Mouse (Mus musculus) layer of hippocampus, adult 11-12 months (tissue): Measurements from ENCODE around the gene Zbtb49.

Source experiments
- DNase-seq: peaks from one replicate; pipeline ENCODE4 v3.0.0; 2022; ENCODE audit warnings: low spot score

Zbtb49 gene

DNA sequence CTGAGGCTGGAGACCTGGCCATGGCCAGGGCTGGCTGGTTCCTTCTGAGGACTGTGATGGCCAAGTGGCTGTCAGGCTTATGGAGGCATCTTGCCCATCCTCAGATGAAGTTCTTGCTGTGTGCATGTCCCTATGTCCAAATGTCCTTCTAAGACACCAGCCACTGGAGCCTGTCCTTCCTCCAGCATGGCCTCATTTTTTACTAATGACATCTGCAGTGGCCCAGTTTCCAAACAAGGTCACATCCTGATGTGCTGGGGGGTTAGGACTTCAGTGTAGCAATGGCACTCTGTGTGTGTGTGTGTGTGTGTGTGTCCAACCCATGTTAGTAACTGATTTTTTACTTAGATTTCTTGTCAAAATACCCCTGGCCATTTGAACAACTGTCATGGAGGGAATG lies 24.3 kb downstream of the Zbtb49 start:
- DNase-seq = no peak

DNA sequence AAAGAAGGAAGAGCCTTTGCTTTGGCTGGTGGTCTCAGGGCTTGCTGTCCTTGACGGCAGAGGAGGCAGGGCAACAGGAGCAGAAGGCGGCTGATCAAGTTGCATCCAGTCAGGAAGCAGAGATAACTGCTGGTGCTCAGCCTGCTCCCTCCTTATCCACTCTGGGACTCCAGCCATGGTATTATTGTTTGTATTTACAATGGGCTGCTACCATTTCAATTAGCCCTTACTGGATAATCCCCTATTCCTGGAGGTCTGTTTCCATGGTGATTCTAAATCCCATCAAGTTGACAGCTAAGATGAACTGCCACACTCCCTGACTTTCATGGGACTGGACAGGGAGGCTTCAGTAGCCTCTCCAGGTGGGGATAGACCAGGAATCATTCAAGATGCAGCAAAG lies 25.3 kb downstream of the Zbtb49 start:
- no peak for DNase-seq

DNA sequence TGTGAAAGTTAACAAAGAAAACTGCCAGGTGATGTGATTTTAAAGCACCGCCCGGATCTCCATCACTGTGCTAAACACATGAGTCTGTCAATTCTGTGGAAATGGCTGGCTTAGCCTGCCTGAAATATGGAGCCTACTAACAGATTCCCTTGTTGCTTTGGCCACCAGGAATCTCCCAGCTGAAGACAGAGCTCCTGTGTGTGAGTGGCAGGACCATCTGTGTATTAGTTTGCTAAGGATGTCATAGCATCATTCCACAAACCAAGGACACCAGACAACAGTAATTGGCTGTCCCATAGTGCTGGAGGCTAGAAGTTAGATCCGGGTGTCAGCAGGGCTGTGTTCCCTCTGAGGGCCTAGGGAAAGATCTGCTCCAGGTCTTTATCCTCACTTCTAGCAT lies 29.4 kb downstream of the Zbtb49 start:
- no peak for DNase-seq

DNA sequence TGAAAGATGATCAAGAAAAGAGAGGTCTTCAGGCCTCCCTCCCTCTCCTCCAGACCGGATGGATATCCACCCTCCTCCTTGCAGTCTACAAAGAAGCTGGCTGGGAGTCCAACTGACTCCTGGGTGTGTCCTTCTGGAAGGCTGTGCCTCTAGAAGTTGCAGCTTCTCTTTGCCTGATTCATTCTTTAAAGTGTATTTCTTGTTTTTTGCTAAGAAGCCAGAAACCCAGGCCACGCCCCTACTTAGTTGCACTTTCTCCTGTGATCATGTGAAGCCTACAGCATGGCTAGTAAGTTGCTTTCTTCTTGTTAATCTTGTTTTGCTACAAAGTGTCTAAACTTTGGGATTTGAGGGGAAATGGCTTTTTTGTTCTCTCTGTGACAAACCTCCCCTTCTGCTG lies 33.3 kb downstream of the Zbtb49 start:
- no peak for DNase-seq

DNA sequence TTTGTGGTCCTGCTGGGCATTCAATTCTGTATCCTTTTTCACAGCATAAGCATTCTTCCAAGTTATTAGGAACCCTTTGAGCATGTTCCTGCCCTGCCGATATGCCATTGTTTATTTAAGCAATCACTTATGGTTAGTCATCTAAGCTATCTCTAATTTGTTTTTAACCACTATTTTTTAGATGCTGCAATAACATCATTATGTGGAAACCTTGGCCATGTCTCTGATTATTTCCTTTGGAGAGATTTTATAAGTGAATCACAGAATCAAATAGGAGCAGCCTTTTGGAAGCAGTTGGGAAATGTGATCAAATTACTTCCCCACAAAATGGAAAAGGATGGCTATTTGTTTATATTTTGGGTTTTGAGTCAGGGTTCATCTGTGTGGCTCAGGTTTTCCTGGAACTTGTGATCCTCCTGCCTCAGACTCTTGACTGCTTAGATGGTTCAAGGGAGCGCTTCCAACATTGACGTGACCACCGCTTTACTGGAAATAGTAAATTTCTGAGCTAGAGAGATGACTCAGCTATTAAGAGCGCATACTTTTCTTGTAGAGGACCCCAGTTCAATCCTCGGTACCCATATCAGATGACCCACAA lies 35.5 kb downstream of the Zbtb49 start:
- no peak for DNase-seq

DNA sequence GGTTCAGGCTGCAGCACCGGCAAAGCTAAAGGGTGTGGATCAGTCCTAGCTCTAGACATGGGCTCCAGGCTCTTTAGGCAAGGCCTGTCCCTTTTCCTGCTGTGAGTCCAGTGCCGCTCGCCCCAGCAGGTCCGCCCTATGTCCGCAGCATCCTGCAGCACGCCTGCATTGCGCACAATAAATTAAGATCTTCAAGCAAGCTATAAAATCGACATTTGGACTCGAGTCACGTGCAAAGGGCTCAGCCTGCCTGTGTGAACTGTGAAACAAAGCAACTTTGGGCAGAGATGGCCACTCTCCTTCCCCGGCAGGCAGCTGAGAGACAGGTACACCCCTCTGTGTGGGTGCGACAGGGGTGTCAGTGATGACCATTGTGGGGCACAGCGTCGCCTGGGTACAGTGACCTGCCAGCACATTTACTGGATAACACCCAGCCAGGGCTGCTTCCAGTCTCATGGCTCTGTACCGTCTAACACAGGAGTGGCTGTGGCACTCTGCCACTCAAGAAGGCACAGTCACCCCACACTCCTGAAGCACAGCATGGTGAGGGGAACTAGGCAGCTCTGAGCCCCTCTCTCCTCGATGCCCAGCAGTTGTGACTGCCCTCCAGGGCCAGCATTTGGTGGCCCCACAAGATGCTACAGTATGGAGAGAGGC lies 45.9 kb downstream of the Zbtb49 start:
- no peak for DNase-seq

DNA sequence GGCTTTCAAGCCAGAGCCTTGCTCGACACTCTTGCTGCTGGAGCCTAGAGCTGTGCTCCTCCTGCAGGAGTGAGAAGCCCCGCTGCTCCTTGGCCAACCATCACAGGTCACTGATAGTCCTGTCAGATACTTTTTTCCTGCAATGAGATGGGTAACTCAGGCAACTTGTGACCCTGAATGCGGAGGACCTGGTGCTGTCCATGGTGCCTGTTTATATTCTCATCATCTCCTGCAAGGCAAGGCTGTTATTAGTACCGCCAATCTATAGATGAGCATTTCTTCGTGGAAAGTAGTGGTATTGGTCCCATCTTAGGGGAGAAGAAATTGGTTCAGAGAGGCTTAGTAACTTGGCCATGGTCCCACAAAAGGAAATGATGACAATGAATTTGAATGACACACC lies 46.5 kb downstream of the Zbtb49 start:
- no peak for DNase-seq

DNA sequence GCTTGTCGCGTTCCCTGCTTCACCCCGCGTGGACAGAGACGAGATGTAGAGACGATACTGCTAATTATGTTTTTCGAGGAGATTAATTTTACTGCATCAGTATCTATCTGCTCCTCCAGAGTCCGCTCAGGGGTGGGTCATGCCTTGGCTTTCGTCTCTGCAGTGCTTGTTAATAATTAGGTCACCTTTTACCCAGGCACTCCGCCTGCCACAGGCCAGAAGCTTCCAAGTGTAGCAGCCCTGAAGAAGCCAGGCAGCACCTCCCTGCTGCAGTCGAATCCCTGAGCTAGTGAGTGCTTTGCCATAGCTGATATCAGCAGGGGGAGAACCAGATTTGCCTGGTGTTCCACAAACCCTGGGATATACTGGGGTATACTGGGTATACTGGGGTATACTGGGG lies 51.8 kb downstream of the Zbtb49 start:
- no peak for DNase-seq

DNA sequence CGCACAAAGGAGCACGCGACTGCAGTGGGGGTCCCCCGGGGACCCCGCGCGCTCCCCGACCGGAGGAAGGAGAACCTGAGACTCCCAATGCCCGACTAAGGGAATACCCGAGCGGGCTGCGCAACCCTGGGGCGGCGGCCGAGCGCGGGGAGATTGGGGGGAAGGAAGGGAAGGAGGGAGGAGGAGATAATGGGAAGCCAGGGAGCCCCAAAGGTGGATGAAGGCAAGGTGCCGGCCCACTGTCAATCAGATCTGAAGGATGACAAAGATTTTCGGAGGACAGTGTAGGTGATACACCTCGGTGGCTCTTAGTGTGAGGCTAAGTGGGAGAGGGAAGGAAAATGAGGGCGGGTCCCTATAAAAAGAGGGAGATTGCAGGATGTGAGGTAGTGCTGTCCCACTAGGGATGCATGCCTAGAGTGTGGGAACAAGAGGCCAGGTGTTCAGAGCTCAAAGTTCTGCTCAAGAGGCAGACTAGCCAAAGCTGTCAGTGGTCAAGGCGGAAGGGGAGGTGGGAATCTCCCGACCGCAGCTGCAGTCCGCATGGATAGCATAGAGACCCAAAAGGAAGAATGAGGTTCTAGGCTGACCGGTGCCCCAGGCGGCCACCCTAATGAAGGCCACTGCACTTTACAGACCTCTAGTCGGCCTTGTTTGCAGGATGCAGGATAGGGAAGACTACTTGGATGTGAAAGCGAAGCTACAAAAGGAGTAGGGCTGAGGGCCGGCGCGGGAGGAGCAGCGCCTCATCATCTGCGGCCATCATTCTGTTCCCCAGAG lies 60.4 kb downstream of the Zbtb49 start, which contains the start of gene Nsg1:
TSS of gene Nsg1 (minus strand) at position 274 of the 780 bp plus-strand sequence.
- no peak for DNase-seq

DNA sequence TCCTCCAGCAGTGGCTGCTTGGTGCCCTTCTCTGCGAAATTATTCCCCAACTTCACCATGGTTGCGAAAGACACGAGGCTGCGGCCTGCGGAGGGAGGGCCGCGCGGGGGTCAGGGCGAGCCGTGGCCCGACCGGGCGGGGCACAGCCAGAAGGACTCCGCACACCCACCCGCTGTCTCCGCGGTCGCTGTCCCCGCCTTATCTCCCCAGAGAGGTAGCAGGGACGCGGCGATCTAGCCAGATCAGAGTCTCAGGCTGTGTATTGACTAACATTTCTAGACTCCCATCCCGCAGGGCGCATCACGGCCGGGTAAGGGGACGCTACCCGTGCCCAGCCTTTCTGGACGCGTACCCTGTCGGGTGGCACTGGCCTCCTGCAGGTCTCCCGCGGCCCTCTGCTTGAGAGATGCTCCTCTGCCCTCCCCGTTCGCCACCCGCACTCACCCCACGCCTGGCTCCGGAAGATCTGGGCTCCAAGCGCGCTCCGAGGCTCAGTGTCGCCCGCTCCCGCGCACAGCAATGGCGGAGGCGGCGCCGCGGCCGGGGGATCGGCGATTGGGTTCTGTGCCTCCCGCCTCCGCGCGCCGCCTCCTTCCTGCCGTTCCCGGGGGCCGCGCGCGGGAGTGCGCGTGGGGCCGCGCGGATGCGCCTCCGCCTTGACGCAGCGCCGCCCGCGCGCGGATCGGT lies 61.2 kb downstream of the Zbtb49 start:
- peak; percentile 76 for DNase-seq

DNA sequence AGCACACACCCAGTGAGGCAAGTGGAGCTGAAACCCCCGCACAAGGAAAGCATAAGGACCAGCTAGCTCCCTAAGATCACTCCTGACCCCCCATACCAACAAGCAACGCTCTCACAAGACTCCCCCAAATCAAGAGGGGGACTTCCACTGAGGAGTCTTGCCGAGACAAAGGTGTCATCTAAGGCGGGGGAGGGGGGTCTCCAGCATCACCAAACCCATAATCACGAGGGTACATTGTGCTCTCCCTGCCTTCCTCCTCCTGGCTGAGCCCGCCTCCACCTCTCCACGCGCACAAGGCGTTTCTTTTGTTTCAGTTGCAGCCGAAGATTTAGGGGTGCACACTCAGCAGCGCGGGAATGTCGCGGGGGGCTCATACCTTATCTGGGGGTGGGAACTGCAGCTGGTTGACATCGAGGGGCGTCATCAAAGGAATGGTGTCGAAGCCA lies 61.7 kb downstream of the Zbtb49 start:
- DNase-seq = no peak

DNA sequence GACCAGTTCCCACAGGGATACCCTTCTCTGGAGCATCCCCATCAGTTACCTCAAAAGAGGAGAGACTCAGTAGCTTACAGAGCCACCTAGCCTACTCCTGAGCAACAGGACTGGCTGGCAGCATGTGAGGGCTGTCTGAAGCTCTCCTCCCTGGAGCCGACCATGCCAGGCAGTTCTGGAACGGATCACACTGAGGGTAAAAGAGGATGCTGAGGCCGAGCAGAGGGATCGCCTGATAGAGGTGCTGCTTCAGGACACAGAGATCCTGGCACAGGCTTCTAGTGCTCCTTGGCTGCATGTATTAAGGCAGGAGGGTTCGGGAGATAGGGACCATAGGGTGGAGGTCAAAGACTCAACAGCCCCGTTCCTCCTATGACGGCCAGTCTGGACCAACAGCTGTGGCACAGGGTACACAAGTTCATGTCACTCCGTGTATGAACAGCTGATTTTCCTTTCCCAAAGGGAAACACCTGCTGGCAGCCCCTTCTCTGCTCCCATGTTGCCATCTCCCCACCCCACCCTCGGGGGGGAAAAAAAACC lies 62.7 kb downstream of the Zbtb49 start:
- DNase-seq = no peak

DNA sequence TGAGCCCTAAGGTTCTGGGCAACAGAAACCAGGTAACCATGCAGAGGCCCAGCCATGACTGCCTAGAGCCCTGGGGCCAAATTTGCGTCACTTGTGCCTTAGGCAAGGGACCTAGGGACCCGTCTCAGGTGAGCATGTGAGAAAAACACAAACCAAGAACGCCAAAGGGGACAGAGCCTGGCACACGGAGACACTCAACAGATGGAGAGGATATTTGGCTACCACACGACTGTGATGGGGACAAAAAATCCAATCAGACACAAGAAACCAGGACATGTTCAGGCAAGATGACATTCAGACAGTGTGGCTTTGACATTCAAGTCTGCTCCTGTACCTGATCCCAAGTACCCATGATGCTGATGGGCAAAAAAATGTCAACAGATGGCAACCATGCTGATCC lies 66.6 kb downstream of the Zbtb49 start:
- DNase-seq = no peak

DNA sequence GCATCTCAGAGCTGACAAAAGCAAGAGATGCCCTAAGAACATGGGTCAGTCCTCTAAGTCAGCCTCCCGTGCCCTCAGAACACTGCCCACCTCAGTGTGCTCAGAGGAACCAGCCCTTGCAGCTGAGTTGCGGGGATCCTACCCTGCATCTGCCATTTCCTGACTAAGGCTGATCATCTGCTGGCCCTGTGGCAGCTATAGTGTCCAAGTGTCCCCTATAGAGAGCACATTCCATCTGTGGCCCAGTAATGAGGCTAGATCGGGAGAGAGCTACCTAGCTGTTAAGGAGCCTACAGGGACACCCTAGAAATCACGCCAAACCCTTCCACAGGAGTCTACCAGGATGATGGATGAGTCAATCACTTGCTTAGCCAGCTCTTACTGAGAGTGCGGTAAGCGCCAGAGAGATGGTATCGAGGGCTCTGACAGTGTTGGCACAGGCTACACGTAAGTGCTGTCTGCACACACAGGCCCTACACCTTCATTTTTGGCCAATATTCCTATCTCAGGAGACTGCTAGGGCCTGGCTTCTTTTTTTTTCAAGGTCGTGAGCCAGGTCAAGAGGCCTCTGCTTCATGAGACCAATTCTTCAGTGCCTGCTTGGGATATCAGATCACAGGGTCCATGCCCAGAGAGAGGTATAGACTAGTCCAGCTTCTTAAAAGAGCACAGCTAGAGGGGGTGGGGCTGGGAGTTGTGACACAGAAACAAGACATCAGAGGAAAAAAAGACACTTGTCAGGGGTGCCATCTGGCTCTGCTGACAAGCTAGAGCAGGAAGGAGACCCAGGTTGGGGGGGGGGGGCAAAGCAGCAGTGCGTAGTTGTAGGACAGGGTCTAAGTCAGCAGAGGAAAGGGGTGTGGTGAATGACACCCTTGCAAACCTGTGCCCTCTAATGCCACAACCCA lies 67.8 kb downstream of the Zbtb49 start:
- peak; percentile 4 for DNase-seq

DNA sequence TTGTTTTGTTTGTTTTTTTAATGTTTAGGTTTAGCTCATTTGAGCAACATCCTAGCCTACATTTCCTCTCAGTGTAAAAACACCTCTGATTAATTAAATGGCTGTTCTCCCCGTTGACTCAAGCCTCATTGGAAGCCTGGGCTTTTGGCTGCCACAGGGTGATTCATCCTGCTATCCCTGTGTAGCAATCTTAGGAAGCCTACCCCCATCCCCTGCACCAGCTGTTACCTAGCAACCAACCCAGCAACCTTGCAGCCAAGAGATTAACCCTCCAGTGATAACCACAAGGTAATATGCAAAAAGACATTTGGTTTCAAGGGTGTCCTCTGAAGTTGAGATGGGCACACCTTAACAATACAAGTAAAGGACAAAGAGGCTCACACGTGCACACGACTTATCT lies 69.0 kb downstream of the Zbtb49 start:
- DNase-seq = peak; percentile 62

DNA sequence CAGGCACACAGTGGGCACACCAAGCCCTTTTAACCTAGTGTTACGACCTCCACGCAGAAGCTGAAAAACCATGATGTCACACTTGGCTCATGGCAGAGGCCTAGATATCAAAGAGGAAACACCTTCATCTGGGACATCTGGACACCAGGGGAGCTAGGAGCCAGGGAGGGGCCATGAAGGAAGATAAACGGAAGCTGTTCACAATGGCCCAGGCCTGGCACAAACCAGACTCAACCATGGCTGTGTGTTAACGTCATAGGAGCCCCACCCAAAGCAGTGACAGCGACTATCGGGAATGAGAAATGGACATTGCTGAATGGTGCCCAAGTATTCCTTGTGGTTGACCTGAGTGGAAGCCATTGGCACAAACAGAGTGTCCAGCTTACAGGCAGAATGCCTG lies 73.7 kb downstream of the Zbtb49 start:
- no peak for DNase-seq

DNA sequence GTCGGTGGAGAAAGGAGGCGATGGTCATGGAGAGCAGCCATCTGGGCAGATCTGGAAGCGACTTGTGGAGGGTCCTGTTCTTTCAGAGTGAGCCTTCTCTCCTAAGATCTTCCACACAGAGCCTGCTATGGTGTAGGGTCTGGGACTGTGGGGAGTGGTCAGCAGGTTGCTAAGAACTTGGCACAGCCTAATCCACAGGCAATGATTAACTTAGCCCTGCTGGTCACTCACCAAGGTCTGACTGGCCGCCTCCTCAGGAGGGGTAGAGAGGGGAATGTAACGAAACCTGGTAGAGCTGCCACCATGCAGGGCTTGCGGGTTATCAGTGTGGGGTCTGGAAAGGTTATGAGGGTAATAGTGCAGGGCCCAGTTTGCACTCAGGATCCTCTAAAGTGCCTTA lies 79.4 kb downstream of the Zbtb49 start:
- DNase-seq = no peak
